Mouse (Mus musculus) frontal cortex, postnatal 25 days (tissue): ENCODE results near the gene Mre11a.
"Not testable (repeated sequence)": the region's sequence is repeated elsewhere in the genome, so short reads cannot be mapped to it uniquely, and the experiment has no call there.

Experiments used
- DNase-seq, 2 experiments: peaks; one replicate each; pipeline ENCODE4 v3.0.0; 2022; ENCODE audit warnings: low spot score in 2 of 2

Mre11a gene

DNA sequence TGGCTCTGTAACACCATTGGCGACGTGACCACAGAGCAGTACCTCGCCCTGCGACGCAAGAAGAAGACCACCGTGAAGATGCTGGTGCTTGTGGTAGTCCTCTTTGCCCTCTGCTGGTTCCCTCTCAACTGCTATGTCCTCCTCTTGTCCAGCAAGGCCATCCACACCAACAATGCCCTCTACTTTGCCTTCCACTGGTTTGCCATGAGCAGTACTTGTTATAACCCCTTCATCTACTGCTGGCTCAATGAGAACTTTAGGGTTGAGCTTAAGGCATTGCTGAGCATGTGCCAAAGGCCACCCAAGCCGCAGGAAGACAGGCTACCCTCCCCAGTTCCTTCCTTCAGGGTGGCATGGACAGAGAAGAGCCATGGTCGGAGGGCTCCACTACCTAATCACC is 83.9 kb downstream of the Mre11a start:
- no peak for DNase-seq

DNA sequence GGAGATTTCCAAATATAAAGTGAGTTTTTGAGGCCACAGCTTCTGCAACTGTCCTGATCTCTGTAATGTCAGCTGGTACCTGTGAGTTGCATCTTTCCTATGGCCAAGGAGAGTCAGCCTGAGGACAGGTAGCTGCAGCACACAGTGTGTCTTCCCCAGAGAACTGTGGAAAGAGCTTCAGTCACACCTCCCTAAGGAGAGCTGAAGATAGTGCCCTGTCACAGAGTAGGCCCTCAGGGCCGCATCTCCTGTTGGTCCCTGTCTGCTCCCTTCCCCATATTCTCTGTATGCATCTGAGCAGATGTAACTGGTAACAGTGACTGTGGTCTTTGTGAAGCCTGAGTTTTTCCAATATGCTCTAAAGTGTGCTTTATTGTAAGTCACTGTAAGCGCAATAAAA is 85.9 kb downstream of the Mre11a start:
- no peak for DNase-seq

DNA sequence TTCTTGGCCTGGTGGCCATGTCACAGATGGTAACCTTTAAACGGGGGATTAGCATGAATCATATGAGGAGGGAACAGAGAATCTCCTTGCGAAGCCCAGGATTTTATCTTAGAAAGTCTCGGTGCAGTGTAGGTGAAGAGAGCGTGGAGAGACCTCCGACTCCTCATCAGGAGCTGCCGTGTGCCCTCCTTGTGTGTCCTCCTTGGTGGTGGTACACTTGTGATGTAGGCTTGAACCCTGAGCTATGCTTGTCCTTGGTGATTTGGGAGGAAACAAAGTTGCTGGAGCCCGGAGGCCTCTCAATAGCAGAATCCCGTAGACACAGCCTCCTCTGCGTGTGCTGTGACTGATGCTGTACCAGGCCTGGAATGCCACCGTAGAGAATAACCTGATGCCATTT is 86.3 kb downstream of the Mre11a start:
- DNase-seq: no peak

DNA sequence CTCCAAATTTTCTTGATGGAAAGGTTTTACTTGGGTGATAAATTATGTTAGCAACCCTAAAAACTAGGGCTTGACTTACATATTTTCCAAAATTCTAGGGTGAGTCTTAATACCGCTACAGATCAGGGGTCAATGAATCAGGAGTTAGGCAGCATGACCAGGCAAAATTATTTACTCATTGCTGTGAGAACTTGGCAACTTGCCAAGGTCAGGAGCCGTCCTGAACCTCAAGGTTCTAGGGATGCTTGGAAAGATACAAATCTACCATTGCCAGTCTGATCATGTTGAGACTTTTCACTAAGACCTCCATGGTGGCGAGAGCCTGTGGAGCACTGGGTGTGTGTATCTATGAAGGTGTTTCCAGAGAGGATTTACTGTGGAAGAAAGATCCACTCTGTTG is 87.1 kb downstream of the Mre11a start:
- no peak for DNase-seq

DNA sequence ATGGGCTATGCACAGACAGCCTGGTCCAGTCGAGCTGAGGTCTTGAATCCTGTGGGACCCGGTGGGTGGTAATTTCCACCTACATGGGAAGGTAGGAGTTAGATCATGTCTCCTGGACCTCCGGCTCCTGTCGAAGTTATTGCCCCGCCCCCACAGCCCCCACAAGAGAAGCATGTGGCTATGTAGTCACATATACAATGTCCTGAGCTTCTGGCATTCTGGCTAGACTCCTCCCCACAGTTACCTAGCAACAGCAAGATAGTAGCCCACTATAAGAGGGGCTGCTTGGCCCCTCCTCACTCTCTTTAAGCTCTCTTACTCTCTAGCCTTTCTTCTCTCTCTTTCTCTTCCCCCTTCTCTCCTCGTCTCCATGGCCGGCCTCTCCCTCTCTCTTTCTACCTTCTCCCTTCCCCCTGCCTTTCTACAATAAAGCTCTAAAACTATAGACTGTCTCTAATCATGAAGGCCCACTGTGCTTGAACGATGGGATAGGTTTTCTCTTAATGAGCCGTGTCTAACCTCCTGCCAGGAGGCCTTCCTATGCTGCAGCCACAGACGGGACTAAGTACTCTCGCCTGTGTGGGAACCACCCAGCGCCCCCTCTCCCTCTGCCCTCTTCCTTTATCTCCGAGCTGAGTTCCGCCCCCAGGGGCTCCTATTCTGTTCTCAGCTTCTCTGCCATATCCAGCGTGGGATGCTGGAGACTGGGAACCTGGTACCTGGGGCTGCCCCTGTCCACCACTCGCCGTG is 87.9 kb downstream of the Mre11a start:
- no peak for DNase-seq

DNA sequence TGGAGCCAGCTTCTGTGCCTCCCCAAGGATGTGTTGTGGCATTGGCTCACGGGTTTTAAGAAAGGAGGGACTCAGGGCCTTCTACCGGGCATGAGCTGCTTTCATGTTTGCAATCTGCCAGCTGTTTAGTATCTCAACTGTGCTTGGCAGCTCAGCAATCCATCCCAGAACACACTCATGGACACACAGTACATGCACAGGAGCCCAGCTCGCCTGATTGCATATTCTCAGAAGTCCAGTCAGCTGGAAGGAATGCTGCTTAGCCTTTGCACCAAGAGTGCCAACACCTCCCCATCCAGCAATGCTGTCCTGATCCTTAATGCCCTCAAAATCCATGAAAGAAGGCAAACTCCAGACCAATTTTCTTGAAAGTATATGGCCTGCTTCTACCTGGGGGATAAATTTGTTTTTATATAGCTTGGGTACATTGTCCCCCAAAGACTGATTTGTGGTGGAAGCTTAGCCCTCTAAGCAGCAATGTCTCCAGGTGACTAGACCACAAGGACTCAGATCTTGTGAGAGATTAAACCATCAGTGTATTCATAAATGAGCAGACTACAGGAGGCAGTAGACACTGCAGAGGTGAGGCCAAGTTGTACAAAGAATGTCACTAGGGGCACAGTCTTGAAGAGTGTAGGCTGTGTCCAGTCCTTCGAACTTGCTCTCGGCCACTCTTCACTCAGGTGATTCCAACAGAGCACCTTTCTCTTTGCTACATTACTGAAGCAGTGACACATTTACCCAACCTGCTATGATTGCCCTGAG is 91.5 kb downstream of the Mre11a start:
- DNase-seq: no peak

DNA sequence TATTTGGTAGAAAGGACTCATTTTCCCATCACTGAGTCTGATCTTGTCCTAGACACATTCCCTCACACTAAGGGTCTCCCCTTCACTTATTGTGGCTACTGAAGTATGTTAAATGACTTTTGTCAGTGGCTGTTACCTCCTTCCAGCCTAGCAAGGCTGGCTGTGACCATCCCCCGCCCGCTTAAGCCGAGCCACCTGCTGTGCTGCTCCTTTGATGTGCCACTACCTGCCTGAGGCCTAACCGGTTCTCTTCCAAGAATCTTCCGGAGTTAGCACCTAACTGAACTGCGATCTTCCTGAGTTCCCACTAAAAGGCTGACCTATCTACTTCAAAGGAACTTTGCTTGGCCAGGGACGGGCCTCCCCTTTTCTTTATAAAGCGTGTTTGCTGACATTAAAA is 92.1 kb downstream of the Mre11a start:
- DNase-seq: not testable (repeated sequence)

DNA sequence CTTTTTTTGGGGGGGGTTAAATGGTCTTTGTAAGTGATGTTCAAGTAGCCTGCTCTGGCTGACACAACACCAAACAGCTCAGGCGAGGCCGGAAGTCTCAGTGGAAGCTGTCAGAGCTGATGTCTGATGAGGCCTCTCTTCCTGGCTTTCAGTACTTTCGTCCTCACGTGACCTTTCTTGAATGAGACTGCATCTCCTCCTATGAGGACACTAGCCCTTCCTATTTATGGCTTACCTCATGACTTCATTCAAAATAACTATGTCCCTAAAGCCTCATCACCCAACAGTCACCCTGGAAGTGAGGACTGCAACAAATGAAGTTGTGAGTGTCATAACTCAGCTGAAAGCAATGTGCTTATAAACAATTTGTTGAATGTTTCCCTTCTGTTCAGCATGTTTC is 100.2 kb downstream of the Mre11a start:
- DNase-seq: no peak

DNA sequence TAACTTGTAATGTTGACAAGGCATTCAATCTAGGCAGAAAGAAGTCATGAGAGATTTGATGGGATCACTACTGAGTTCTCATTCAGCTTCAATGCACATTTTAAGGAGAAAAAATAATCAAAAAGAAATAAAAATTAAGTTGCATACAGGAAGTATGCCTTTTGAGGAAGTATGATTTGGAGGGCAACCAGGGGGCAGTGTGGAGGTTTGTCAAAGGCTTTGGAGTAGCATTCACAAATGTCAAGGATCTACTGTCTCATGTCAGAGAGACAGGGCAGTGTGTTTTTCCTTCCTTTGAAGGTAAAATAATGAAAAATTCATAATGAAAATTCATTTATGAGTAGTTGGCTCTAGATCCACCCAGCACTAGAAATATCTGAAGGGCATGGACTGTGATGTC is 100.7 kb downstream of the Mre11a start:
- DNase-seq: no peak

DNA sequence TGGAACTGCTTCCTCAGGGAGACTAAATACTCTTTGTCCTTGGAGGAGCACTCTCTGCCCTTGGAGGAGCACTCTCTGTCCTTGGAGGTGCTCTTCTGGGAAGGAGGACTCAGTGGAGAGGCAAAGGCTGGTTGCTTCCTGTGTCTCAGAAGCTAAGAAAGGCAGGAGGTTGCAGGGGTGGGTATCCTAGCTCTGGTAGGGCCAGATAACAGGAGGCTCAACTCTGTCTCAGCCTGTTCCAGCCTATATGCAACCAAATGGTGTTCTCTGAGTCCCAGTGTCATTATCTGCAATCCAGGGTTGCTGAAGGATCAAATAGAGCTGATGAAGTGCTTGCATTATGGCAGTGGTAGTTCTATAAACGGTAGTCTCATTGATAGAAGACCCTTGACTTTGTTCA is 101.5 kb downstream of the Mre11a start:
- no peak for DNase-seq
